Mouse (Mus musculus) brain, embryonic 18.5 days (tissue): Measurements from ENCODE around the gene Crtc2.
"Not testable (repeated sequence)": the region's sequence is repeated elsewhere in the genome, so short reads cannot be mapped to it uniquely, and the experiment has no call there.

ENCODE experiments used
- DNase-seq: peaks from one replicate; pipeline ENCODE4 v3.0.0-alpha.2; 2012; ENCODE audit warnings: low read depth, low spot score

Gene Crtc2

DNA sequence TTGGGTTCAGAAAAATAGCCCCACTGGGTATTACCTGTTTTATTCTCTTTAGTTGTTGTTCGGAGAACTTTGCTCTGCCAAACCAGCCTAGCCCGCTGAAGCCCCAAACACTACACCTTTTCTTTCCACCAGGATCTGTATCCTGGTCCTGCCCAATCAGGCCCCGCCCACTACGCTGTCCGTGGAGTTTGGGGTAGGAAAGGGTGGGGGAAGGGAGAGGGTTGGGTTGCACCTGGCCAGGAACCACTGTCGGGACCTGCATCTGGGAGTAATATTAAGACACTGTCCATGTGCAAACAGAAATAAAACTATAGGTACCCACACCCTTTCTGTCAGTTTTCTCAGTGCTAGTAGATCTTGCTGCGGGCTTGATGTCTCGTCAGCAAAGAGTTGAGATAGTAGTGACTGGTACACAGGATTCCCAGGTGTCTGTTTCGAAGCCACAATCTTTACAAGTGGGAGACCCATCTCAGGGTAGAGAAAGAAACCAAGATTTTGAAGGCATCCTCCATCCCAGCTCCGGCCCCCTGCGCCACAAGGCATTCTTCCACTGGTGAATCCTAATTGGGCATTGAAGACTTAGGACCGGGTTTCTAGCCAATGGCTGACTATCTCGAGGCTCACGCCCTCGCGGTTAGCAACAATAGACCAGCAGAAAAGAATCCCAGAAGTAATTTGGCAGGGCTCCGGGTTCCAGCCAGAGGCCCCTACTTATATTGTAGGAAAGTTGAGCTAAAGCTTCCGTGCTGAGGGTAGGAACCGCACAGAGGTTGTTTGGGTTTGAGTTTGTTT lies 10.8 kb upstream of the Crtc2 start, which contains the start of gene Creb3l4:
Gene Creb3l4, minus strand, starts transcription at position 529 of the 792 bp plus-strand sequence.
- no peak for DNase-seq

DNA sequence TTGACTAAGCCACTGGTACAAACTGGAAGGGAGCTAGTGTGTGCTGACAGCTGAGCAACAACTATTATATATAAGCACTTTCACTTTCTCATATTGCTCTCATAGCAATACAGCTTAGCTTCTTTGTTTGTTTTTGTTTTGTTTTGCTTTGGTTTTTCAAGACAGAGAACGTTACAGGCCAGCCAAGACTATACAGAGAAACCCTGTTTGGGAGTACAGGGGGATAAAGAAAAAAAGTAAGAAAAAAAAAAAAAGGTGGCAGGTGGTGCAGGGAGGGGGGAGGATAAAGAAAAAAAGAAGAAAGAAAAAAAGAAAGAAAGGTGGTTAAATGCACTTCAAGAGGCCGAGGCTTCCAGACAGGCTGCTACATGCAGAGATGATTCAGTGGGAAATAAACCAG lies 8.6 kb upstream of the Crtc2 start:
- DNase-seq: no peak

DNA sequence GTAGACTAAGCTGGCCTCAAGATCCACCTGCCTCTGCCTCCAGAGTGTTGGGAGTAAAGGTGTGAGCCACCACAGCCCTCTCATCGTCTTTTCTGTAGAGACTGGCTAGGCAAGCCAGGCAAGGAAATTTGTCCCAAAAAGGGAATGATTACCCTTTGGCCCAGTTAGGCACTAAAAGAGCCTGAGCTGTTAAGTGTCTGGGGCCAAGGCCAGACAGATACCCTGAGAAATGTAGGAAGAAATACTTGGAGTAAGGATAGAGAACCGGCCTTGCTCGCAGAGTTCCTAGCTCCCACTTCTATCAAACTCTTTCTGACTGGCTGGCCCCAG lies 6.4 kb upstream of the Crtc2 start:
- no peak for DNase-seq

DNA sequence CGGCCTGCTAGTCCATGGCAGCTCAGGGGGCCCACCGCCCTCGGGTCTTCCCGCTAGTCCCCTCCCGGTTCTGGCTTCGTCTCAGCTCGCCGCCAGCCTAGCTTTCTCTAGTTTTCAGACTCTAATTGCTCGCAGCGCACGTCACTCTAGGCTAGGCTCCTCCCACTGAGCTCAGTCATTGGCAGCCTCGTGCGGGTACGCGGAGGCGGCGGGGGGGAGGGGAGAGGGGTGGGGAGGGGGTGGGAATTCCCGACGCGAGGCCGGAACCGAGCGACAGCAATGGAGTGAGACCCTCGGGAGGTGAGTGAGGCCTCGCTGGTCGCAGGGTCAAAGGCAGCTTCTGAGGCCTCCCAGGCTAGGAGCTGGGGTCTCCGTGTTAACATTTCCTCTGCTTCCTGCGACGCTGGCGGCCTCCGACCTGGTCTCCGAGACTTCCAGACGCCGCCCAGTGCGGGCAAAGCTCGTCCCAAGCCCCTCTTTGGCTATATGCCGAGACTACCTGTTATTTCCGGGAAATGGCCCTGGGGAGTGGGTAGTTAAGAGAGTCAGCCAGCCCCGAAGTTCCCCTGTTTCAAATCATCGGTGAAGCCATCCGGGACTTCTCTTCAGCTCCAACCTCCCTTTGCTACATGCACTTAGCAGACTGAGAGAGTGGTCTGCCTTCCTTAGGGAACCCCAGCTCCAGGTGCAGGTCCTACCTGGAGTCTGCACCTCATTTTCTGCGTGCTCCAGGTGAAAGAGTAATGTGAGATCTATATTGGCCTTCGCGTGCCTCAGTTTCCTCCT lies 5.8 kb upstream of the Crtc2 start, which contains the start of gene Slc39a1:
Gene Slc39a1, plus strand, starts transcription at position 213 of the 786 bp plus-strand sequence.
- DNase-seq: peak; percentile 90

DNA sequence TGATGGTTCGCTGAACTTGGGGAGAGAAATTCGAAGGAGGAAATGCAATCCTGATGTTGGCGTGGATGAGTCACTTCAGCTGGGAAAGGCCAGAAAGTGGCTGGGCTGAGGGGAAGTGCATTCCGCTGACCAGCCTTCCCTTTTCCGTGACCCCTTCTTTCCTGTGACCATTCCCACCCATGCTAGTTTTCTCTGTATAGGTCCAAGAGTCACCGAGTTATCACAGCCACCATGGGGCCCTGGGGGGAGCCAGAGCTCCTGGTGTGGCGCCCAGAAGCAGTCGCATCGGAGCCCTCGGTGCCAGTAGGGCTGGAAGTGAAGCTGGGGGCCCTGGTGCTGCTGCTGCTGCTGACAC lies 5.2 kb upstream of the Crtc2 start:
- DNase-seq: no peak

DNA sequence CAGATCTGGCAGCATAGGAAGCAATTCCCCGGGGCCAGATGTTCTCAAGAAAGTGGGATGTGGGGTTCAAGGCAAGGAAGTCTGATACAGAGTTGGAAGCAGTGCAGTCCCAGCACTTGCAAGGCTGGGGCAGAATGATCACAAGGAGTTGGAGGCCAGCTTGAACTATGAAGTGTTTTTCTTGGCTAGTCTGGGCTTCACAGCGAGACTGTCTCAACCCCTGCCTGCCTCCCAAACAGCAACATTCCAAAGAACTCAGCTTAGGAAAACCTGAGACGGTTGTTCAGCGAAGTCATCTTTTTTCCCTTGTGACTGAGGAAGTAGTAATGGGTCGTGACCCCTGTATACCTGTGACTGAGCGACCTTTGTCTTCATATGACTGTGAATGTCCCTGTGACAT lies 3.2 kb upstream of the Crtc2 start:
- no peak for DNase-seq

DNA sequence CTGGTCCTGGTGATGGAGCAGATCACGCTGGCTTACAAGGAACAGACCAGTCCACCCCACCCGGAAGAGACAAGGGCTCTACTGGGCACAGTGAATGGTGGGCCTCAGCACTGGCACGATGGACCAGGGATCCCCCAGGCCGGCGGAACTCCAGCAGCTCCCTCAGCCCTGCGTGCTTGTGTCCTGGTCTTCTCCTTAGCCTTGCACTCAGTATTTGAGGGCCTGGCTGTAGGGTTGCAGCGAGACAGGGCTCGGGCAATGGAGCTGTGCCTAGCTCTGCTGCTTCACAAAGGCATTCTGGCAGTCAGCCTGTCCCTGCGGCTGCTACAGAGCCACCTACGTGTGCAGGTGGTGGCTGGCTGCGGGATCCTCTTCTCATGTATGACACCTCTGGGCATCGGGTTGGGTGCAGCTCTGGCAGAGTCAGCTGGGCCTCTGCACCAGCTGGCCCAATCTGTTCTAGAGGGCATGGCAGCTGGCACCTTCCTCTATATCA lies 2.2 kb upstream of the Crtc2 start:
- DNase-seq: not testable (repeated sequence)

DNA sequence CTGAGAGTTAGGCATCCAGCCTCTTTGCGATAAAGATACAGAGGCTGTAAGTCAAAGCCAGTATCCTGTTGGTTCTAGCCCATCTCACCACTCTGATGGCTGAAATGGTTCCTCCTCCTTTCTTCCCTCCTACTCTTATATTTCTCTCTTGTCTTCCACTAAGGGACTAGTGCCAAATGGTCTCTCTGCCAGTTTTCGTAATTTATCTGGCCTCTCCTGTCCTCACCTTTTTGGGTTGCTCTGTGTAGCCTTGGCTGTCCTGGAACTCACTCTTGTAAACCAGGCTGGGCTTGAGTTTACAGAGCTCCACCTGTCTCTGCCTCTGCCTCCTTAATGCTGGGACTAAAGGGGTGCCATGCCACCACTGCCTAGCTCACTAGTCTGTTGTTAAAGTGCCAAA lies 1.3 kb upstream of the Crtc2 start:
- DNase-seq: not testable (repeated sequence)

DNA sequence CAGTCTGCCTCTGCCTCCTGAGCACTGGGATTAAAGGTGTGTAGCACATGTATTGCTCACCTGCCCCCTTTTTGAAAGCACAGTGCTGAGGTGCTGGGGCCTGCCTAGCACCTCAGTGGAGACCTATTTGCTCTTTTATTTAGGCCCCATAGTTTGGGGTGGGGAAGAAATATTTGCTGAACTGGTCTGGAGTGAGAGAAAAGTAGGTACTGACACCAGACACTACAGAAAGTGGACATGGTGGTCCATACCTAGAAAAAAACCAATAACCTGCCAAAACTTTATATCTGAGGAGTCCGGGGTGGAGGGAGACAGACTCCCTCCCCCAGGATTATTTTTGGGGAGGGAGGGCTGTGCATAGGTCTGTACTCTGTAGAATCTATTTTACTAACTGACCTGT lies 789 bp upstream of the Crtc2 start:
- DNase-seq: not testable (repeated sequence)

DNA sequence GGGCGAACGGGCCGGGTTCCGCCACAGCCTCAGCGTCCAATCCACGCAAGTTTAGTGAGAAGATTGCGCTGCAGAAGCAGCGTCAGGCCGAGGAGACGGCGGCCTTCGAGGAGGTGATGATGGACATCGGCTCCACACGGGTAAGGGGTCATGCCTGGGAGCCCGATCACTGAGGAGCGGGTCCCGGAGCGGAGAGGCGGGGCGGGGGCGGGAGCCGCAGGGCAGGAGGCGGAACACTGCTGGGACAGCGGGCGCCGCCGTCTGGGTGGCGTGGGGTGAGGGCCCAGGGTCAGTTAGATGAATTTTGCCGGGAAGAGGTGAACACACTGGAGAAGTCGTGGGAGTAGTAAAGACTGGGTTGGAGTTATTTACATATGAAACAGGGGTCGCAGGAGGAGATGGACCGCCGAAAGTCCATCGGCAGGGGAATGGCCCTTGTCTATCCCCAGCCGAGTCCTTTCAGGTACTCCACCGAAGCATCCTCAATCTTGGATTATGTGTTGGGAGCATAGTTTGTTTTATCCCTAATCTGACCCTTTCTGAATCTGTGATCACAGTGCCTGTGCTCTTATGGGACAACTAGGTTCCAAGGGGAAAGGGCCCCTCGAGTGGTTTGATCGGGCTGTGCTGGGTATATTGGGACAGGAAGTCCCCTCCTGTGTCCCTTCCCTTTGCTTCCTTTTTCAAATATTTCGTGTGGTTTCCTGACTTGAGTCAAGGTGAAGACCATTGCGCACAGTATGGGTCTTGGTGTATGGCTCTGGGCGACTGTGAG lies 643 bp downstream of the Crtc2 start:
- DNase-seq: no peak

DNA sequence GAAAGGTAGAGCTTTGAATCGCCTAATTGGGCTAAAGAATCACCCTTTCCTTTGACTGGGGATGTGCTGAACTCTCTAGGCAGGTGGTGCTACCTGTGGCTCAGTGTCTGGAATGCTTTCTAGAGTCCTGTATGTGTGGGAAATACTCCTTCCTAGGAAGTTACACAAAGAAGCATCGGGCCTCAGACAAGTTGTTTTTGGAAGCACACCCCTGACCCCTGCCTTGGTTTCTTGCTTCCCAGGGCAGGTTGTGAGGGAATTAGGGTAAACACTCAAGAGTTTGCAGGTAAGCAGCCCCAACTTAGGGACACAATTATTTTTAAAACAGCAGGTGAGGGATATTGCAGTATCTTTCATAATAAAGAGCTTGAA lies 1.2 kb downstream of the Crtc2 start:
- no peak for DNase-seq

DNA sequence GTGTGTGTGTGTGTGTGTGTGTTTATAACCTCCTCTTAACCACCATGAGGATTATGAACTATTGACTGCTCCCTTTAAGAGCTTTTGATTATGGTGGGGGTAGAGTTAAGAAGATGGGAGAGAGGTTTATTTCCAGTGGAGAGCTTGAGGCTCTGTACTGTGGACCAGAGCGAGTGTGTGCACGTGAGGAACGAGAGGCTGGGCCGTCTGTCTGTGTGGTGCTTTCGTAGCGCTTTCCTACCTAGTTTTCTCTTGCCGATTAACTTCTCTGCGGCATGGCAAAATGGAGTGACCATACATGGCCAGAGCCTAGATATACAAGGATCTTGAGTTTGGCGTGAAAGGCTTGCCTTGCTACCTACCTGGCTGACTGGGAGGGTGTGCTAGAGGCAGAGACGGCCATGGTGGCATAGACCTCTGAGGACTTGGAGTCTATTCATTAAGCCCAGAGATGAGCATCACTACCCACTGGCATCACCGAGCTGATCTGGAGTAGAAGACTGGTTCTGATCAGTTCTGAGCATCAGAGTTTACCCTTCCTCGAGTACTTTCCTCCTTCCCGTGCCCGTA lies 1.9 kb downstream of the Crtc2 start:
- DNase-seq: no peak

DNA sequence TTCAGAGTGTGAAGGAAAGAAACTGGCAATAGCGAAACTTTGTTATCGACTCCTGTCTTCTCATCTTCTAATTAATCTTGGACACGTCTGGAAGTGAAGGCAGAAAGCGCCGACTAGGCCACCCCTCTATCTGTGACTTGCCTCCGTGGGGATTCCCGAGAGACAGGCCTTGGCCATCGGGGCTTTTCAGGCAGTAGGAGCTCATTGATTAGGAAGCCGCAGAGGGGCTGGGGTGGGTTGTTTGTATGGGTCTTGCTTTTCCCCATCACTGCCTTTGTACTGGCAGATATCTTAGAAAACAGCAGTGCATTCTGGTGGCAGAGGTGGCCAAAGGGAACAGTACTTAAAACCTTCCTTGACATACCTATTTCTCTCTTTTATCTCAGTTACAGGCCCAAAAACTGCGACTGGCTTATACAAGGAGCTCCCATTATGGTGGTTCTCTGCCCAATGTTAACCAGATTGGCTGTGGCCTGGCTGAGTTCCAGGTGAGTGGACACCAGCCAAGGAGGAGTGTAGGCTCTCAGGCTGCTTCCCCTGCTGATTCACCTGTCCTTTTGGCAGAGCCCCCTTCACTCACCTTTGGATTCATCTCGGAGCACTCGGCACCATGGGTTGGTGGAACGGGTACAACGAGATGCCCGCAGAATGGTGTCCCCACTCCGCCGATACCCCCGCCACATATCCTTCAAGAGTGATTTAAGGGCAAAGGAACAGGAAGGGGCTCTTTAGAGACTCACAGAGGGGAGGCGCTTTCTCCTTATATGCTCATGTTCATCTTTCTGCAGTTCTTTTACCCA lies 3.0 kb downstream of the Crtc2 start:
- DNase-seq: no peak

DNA sequence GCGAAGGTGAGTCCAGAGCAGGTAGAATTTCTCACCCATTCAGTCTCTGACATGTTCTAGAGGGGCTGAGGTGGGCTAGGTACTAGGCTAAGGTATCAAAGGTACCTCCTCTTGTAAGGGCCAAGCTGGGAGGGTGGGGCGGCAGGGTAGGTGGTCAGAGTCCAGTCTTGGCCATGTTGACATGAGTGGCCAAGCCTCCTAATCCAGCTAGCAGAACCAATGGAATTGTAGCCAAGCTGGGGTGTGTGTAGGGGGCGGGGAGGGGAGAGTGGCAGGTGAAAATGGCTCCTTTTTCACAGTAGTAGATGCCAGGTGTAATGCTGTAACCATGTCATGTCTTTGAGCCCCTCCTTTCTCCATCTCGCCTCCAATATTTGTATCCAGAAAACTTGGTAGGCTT lies 4.6 kb downstream of the Crtc2 start:
- no peak for DNase-seq

DNA sequence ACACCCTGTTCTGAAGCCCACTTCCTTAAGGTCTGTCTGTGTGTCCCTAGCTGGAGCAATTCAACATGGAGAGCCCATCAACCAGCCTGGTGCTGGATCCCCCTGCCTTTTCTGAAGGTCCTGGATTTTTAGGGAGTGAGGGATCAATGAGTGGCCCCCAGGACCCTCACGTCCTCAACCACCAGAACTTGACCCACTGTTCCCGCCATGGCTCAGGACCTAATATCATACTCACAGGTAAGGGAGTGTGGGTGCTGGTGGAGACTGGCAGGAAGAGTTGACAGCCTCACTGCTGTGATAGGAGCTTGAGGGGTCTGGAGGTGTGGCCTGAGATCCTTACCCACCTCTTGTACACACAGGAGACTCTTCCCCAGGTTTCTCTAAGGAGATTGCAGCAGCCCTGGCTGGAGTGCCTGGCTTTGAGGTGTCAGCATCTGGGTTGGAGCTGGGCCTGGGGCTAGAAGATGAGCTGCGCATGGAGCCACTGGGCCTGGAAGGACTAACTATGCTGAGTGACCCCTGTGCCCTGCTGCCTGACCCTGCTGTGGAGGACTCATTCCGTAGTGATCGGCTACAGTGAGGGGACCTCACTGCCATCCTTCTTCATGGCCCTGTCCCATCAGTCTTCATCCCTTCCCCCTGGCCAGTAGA lies 9.3 kb downstream of the Crtc2 start:
- DNase-seq: no peak

DNA sequence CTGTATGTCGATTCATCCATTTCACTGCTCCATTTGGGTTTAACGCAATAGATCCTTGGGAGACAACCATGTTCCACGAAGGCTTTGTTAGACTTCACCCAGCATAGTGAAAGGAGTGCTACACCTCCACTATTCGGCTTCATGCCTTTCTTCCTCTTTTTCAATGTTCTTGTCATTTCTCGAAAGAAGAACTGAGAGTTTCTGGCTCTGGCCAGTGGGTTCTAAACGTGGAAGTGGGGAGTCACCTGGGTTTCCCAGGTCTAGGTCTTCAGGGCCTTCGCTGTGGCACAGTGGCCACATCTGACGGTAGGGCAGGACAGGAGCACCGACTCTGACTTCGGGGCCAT lies 10.7 kb downstream of the Crtc2 start:
- no peak for DNase-seq

DNA sequence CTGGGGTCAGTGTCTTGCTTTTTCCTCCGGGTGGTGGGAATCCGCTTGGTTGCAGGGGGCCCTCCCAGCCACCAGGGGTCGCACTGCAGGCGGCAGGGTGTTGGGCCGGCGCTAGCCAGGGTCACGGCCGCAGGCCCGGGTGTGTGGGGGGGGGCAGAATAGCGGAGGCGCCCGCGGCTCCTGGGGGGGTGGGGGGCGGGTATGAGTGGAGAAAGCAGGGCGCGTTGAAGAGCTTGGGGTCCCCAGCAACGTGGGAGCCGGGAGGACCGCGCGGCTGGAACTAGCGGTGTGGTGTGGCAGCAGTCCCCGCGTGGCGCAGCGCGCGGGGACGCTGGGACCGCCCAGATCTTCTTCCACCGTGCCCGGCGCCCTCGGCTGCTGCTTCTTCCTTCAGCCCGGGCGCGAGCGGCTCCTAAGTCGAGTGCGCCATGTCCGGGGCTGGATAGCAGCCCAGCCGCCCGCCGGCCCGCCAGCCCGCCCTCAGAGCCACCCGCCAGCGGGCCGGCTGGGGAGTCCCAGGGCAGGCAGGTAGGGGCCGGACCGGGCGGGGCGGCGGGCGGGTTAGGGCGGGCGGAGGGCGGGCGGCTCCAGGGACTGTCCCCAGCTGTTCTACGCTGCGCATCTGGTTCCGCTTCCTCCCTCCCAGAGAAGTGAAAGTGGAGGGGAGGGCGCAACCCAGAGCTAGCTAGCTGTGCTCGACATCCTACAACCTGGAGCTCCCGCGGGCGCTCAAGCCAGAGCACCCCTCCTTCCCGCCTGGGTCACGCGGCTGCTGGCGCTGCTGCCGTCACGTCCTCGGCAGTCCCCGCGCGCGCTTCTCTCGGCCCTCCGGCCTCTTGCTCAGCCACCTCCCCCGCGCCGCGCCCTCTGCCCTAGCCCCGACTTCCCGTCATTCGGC lies 11.3 kb downstream of the Crtc2 start, which contains the start of gene Dennd4b:
Gene Dennd4b, plus strand, starts transcription at position 152 of the 898 bp plus-strand sequence.
- DNase-seq: no peak

DNA sequence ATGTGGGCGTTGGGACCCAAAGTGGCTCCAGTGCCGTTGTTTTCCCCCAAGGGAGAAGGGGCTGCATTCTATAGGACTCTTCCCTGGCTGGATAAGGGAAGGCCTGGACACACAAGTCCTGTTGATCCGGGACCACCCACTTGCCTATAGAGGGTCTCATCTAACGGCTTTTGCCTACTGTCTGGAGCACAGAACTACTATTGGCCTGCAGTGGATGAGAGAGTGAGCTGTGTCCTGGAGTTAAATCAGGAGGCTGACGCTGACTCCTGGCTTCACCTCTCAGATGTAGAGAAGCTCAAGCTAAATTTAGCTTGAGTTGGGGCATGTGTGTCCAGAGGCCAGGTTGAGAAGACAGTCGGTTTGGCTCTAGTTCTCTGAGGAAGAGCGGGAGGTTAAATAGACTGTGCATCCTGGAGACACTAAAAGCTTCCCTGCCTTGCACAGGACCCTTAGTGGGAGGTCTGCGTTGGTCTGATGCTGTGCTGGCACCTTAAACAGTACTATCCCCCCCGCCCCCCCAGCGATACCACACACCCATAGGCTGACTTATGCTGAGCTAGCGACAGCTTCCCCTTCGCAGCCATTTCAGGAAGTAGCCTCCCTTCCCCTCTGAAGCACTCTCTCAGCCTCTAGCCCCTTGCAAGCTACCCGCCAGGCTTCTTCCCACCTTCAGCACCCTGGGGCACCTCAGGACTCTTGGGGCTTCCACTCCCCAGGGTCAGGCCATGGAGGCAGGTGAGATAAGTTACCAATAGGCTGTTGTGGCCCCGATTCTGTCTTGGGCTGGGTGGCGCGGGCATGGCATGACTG lies 12.2 kb downstream of the Crtc2 start:
- DNase-seq: no peak
